Mouse (Mus musculus) midbrain, embryonic 16.5 days (tissue): ENCODE data around the gene Bmf. TPM values are rescaled to one million over a fixed set of nuclear protein-coding genes. Genes with fewer than 3 reads are reported as not detected.
"Not testable (repeated sequence)": the region's sequence is repeated elsewhere in the genome, so short reads cannot be mapped to it uniquely, and the experiment has no call there.

Experiments
- ATAC-seq: fragments of 200-750 bp; cut with Nextera tagmentation; 2 replicates; pipeline ENCODE4 v1.8.0; 2017; ENCODE audit warnings: moderate TSS enrichment
- H3K27ac ChIP-seq: fragments of 300-500 bp; sonication (generic); 2 replicates; pipeline ENCODE4 v1.5.1; 2014; ENCODE audit warnings: mild to moderate bottlenecking, low read length, mixed read lengths
- H3K27me3 ChIP-seq: fragments of 300-500 bp; sonication (generic); 2 replicates; pipeline ENCODE4 v1.6.1; 2014; ENCODE audit warnings: low read depth, low read length, mixed read lengths; ENCODE audit not compliant: control insufficient read depth, insufficient read depth
- H3K36me3 ChIP-seq: fragments of 300-500 bp; sonication (generic); 2 replicates; pipeline ENCODE4 v1.6.1; 2014; ENCODE audit warnings: mild to moderate bottlenecking, low read length, moderate library complexity, mixed read lengths; ENCODE audit not compliant: control insufficient read depth, insufficient read depth
- H3K4me1 ChIP-seq: fragments of 300-500 bp; sonication (generic); 2 replicates; pipeline ENCODE4 v1.6.1; 2014; ENCODE audit warnings: mild to moderate bottlenecking, low read length, mixed read lengths; ENCODE audit not compliant: control insufficient read depth, insufficient read depth
- H3K4me2 ChIP-seq: fragments of 300-500 bp; sonication (generic); 2 replicates; pipeline ENCODE4 v1.6.1; 2014; ENCODE audit warnings: mild to moderate bottlenecking, low read length, mixed read lengths
- H3K4me3 ChIP-seq: fragments of 300-500 bp; sonication (generic); 2 replicates; pipeline ENCODE4 v1.5.1; 2014; ENCODE audit warnings: low read depth, mild to moderate bottlenecking, low read length, moderate library complexity, mixed read lengths
- H3K9ac ChIP-seq: fragments of 300-500 bp; sonication (generic); 2 replicates; pipeline ENCODE4 v1.6.1; 2014; ENCODE audit warnings: low read depth, low read length, mixed read lengths
- H3K9me3 ChIP-seq: fragments of 300-500 bp; sonication (generic); replicated peaks from 2 replicates; pipeline ENCODE4 v1.6.1; 2014; ENCODE audit warnings: mild to moderate bottlenecking, low read length, mixed read lengths; ENCODE audit not compliant: control insufficient read depth, poor library complexity, severe bottlenecking
- WGBS: fragments of 180-500 bp; shearing (Covaris S2); extraction: QIAGEN DNeasy Blood & Tissue Kit; methylation state at CpG from one replicate; pipeline ENCODE4 v1.1.7; 2014; 5-methylcytosine and 5-hydroxymethylcytosine counted together
- polyA plus RNA-seq: library from polyadenylated mRNA; unstranded; fragments of >200 nt; fragmentation: Nextera tagmentation; extraction: Ambion mirVana; gene quantifications from 2 replicates; pipeline ENCODE4 v1.2.1, GENCODE M21; 2015

The Bmf gene
- polyA plus RNA-seq, 1 experiment from 2014 or later, result 1.2 TPM

- no peak for ATAC-seq
- Histone ChIP-seq H3K9ac (no peak overlapping the region), H3K4me1 (no peaks in the 10 kb centered on the region), H3K9me3 (no peaks in the 10 kb centered on the region), H3K27ac (no peak overlapping the region), H3K36me3 (no peaks in the 10 kb centered on the region), H3K27me3 (no peaks in the 10 kb centered on the region), H3K4me3 (no peak overlapping the region), H3K4me2 (no peak overlapping the region)
- 90% methylated on average over 2 of the region's 2 CpGs for WGBS
These were observed 21.5 kb upstream of the Bmf start for GRCm38 (mm10) chr2:118570939-118571338.

GRCm38 (mm10) chr2:118567179-118567578 lies 17.7 kb upstream of the Bmf start:
- no peaks in the 10 kb centered on the region for H3K27me3 ChIP-seq
- H3K4me3 ChIP-seq, result no peak overlapping the region
- no peaks in the 10 kb centered on the region for H3K9me3 ChIP-seq
- H3K27ac ChIP-seq, result no peak overlapping the region
- ATAC-seq, result no peak
- H3K9ac ChIP-seq, result no peak overlapping the region
- 87% methylated on average over 8 of the region's 8 CpGs for WGBS
- H3K36me3 ChIP-seq, result no peaks in the 10 kb centered on the region
- no peaks in the 10 kb centered on the region for H3K4me1 ChIP-seq
- H3K4me2 ChIP-seq, result no peak overlapping the region

DNA sequence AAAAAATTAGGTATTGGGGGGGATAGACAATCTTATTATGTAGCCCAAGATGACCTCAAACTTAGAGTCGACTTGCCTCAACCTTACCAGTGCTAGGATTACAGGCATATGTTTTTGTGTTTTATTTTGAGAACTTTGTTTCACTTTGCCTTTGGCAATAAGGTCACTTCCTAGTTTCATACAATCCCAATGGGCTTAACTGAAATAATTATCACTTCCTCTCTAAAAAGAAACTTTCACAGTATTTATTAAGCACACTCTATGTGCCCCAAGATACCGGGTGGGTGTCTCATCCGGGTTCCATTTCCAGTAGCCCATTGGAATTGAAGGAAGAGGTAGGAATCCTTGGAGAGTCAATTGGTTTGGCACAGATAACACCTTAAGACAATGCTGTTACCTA lies 12.9 kb upstream of the Bmf start:
- H3K9me3 ChIP-seq, result no peaks in the 10 kb centered on the region
- H3K4me1 ChIP-seq, result no peaks in the 10 kb centered on the region
- H3K27me3 ChIP-seq, result no peaks in the 10 kb centered on the region
- H3K27ac ChIP-seq, result no peak overlapping the region
- no peak overlapping the region for H3K9ac ChIP-seq
- no peak overlapping the region for H3K4me2 ChIP-seq
- whole genome bisulfite sequencing, result 90% methylated on average over 3 of the region's 3 CpGs
- no peaks in the 10 kb centered on the region for H3K36me3 ChIP-seq
- no peak for ATAC-seq
- H3K4me3 ChIP-seq, result no peak overlapping the region

- no peaks in the 10 kb centered on the region for H3K4me1 ChIP-seq
- no peak overlapping the region for H3K9ac ChIP-seq
- H3K4me2 ChIP-seq, result no peak overlapping the region
- H3K36me3 ChIP-seq, result no peaks in the 10 kb centered on the region
- H3K27me3 ChIP-seq, result no peaks in the 10 kb centered on the region
- WGBS, result 84% methylated on average over 4 of the region's 4 CpGs
- no peak overlapping the region for H3K27ac ChIP-seq
- no peak overlapping the region for H3K4me3 ChIP-seq
- ATAC-seq, result no peak
- no peaks in the 10 kb centered on the region for H3K9me3 ChIP-seq
These were observed 12.5 kb upstream of the Bmf start for GRCm38 (mm10) chr2:118562015-118562414.

DNA sequence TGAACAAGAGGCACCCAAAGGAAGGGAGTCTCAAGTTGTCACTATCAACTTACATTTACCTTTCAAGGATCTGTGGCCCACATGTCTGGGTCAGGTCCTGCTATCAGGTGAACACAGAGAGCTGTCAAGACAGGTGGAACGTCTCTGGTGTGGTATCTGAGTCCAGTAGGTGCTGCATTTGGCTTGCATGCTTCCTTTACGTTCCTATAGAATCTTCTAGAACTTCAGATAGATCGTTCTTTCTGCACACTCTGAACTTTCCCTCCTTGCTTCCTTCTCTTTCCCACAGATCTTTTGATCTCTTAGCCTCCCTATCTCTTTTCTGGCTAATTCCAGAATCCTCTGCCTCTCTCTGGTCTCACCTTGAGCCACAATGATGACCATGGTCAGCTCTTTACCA lies 8.9 kb upstream of the Bmf start:
- 93% methylated on average over 3 of the region's 3 CpGs for WGBS
- Histone ChIP-seq H3K9me3 (no peaks in the 10 kb centered on the region), H3K9ac (no peak overlapping the region), H3K27me3 (no peaks in the 10 kb centered on the region), H3K36me3 (no peaks in the 10 kb centered on the region), H3K4me2 (no peak overlapping the region), H3K27ac (no peak overlapping the region), H3K4me1 (no peaks in the 10 kb centered on the region), H3K4me3 (no peak overlapping the region)
- ATAC-seq, result no peak

DNA sequence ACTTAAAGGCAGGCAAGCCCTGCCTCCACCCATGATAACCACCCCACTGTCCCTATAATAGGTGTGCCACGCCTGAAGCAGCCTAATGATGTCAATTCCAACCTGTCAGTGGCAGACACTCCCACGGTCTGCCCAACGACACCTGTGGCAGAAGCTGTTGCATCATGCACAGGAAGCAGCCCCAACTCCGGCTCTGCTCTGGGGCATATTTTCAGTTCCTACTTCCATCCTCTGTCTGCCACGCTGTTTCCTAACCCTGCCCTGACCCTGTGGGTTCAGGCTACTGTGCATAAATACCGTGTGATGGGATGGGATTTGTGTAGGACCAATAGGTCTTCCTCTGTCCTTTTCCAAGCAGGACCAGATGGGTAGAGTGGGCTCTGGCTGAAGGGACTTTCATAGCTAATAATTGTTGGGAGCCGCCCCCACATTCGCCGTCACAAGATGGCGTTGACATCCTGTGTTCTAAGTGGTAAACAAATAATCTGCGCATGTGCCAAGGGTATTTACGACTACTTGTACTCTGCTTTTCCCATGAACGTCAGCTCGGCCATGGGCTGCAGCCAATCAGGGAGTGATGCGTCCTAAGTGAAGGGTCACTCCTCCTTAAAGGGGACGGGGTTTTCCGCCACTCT lies 5.0 kb upstream of the Bmf start:
- Histone ChIP-seq H3K4me2 (peak overlapping the region; percentile 52), H3K4me3 (peak overlapping the region; percentile 38), H3K27ac (peak overlapping the region; percentile 25), H3K9ac (peak overlapping the region; percentile 47)
- H3K27me3 ChIP-seq, H3K4me1 ChIP-seq, H3K9me3 ChIP-seq, H3K36me3 ChIP-seq: not testable (repeated sequence)
- WGBS, result 69% methylated on average over 15 of the region's 17 CpGs
- peak; percentile 37 for ATAC-seq

GRCm38 (mm10) chr2:118551606-118552005 lies 2.1 kb upstream of the Bmf start:
- Histone ChIP-seq H3K27me3 (peaks cover 8% of the 10 kb centered on the region), H3K27ac (no peak overlapping the region), H3K4me3 (no peak overlapping the region), H3K9me3 (no peaks in the 10 kb centered on the region), H3K4me2 (no peak overlapping the region), H3K4me1 (peaks cover 19% of the 10 kb centered on the region), H3K9ac (no peak overlapping the region), H3K36me3 (no peaks in the 10 kb centered on the region)
- ATAC-seq, result no peak
- 30% methylated on average over 2 of the region's 2 CpGs for WGBS

DNA sequence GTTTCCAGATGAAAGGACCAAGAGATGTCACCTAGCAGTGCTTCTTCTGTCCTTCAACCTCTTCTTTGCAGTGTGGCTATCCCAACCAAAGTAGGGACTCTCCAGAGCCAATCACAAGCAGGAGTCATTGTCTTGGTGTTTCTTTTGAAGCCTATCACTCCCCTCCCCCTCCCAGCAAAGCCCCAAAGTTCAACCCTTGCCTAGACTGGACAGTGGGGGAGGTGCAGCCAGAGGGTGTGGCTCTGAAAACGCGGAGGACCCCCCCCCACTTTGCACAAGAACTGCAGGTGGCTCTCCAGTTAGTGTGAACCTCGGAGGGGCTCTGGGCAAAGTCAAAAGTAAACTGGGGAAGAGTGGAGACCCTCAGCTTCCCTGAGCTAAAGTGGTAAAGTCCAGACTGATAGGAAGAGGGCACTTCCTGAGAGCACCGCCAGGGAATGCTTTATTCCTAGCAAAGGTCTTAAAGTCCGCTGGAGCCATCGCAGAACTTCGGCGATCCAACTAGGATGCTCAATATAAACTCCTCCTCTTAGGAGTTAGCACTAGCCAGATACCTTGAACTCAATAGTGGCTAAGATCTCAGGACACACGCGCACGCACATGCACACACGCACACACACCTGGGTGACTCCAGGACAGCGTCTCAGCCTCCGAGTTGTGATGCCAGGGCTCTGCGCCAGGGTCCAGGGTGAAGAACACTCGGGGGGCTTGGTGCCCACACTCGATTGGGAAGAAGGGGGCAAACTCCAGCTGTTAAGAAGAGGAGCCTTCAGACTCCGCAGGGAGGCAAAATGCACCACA lies 866 bp downstream of the Bmf start:
- Histone ChIP-seq H3K27ac (no peak overlapping the region), H3K4me1 (peaks cover 34% of the 10 kb centered on the region), H3K4me3 (peak overlapping the region; percentile 73), H3K9me3 (no peaks in the 10 kb centered on the region), H3K36me3 (no peaks in the 10 kb centered on the region), H3K9ac (peak overlapping the region; percentile 78), H3K4me2 (peak overlapping the region; percentile 91), H3K27me3 (peaks cover 8% of the 10 kb centered on the region)
- under 1% methylated on average over 18 of the region's 18 CpGs for WGBS
- ATAC-seq, result peak; percentile 13

- 11% methylated on average over 9 of the region's 9 CpGs for WGBS
- Histone ChIP-seq H3K4me1 (peaks cover 35% of the 10 kb centered on the region), H3K36me3 (no peaks in the 10 kb centered on the region), H3K4me3 (no peak overlapping the region), H3K27ac (no peak overlapping the region), H3K4me2 (no peak overlapping the region), H3K9ac (no peak overlapping the region), H3K27me3 (peaks cover 8% of the 10 kb centered on the region), H3K9me3 (no peaks in the 10 kb centered on the region)
- no peak for ATAC-seq
These were observed 1.9 kb downstream of the Bmf start for GRCm38 (mm10) chr2:118547541-118548016.
